In the genomic region with DNA sequence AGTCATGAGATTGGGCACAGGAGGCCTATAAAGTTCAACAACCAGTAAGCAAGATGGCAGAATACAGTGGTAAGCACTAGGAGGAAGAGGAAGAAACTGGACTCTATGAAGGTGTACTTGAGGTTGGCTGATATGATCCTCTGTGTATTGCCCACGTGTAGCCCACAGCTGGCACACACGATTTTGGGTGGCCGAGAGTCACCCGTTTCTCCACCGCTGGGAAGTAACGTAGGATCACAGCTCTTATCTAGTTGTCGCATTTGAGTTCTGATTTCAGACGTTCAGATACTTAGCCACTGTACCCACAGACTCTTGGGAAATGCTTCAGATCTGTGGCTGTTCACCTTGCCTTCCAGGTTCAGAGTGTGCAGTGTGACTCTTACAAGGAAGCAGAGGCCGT, we compare ENCODE assay signal across 9 mouse cellular contexts. TPM values are rescaled to one million over a fixed set of nuclear protein-coding genes. Genes with fewer than 3 reads are reported as not detected.
DNase-seq lines count a peak whose midpoint lies in the region; ATAC-seq and TF ChIP-seq lines count a peak whose summit lies in the region.
"Had no signal": no experiment of that assay in that cellular context is flagged by ENCODE, and none has a peak within 500 bp of the region (broad histone marks: within the 10 kb centered on the region; RNA-seq: fewer than 3 reads in every experiment).

No protein-coding gene starts in this region.

- TF ChIP-seq POLR2A in thymus, adult 2 months (IDR thresholded peaks at IDR 0.05; ENCODE audit: control insufficient read depth, extremely low read depth, insufficient read depth, low read length, poor library complexity): no peak

- H3K9me3 ChIP-seq in liver, embryonic 13.5 days (replicated peaks): no peaks in the 10 kb centered on the region

- H3K4me1 ChIP-seq in thymus, adult 2 months (replicated peaks; ENCODE audit: control insufficient read depth, insufficient read depth, low read length): peaks cover 20% of the 10 kb centered on the region
- H3K4me1 ChIP-seq in liver, embryonic 13.5 days (replicated peaks): peaks cover 47% of the 10 kb centered on the region

- no peaks in the 10 kb centered on the region for H3K36me3 ChIP-seq in thymus, adult 2 months (ENCODE audit: control insufficient read depth, insufficient read depth, low read length)
- H3K36me3 ChIP-seq in liver, embryonic 13.5 days: no peaks in the 10 kb centered on the region

- peak; percentile 20 for DNase-seq in cerebellum, adult 11-12 months
- DNase-seq in cerebellum, postnatal 14 days: no peak
- DNase-seq in thymus, adult 2 months: no peak
- no peak for DNase-seq in thymus, postnatal 0 days (ENCODE audit: low spot score)
- DNase-seq in liver, embryonic 13.5 days: no peak
- no peak for DNase-seq in embryo, embryonic 10.5 days (ENCODE audit: low spot score)
- DNase-seq in adrenal gland, postnatal 4 days (ENCODE audit: low spot score in 2 of 2): no peak

- no peak overlapping the region for H3K27ac ChIP-seq in thymus, adult 2 months (ENCODE audit: control insufficient read depth, insufficient read depth, low read length)
- peak overlapping the region; percentile 61; the same call in 1 of the 2 replicates for H3K27ac ChIP-seq in liver, embryonic 13.5 days

- no peak for TF ChIP-seq CTCF in thymus, adult 2 months (IDR thresholded peaks at IDR 0.05; ENCODE audit: borderline replicate concordance, control insufficient read depth, extremely low read depth, insufficient read depth, low read length, poor library complexity)

- WGBS in thymus, adult 2 months: 78% methylated on average over 9 of the region's 9 CpGs
- WGBS in liver, embryonic 13.5 days (ENCODE audit: insufficient replicate concordance): 28% methylated on average over 9 of the region's 9 CpGs

- H3K4me2 ChIP-seq in liver, embryonic 13.5 days: peak overlapping the region; percentile 92

- no peak for ATAC-seq in liver, embryonic 13.5 days (ENCODE audit: low read depth)
- no peak for ATAC-seq in activated CD4-positive, CD25-positive, alpha-beta regulatory T cell, adult 4 months

- H3K4me3 ChIP-seq in thymus, adult 2 months (ENCODE audit: control insufficient read depth, insufficient read depth, low read length): peak overlapping the region; percentile 77
- H3K4me3 ChIP-seq in liver, embryonic 13.5 days (replicated peaks): peak overlapping the region; percentile 86

- H3K27me3 ChIP-seq in thymus, adult 2 months (ENCODE audit: control insufficient read depth, insufficient read depth, low read length): no peaks in the 10 kb centered on the region
- H3K27me3 ChIP-seq in liver, embryonic 13.5 days: no peaks in the 10 kb centered on the region

- peak overlapping the region; percentile 84 for H3K9ac ChIP-seq in liver, embryonic 13.5 days

RNA-seq across cellular contexts. Expression of a gene that starts 0.9 kb away (rescaled TPM):
- polyA plus RNA-seq in thymus, adult 2 months (2012; rRNA removed): 11.9 and 12.1 TPM in 2 replicates
- 10.0 and 10.9 TPM in 2 replicates for polyA plus RNA-seq in thymus, postnatal 0 days (2015; fragmentation: Nextera tagmentation; extraction: Ambion mirVana)
- 5.7 and 6.5 TPM in 2 replicates for polyA plus RNA-seq in liver, embryonic 13.5 days (2015; fragmentation: Nextera tagmentation; extraction: Ambion mirVana)
- 100 to 1,000 TPM; 127 to 130 TPM for total RNA-seq in adrenal gland, postnatal 4 days (2021)
- 1 to 10 TPM; 1.8 to 2.0 TPM for polyA plus RNA-seq in activated CD4-positive, CD25-positive, alpha-beta regulatory T cell, adult 4 months (2017; shearing (Covaris generic))

RNA-seq across cellular contexts. Expression of a gene that starts 19.0 kb away (rescaled TPM):
- not detected in 2 replicates for polyA plus RNA-seq in thymus, adult 2 months (2012; rRNA removed)
- not detected in 2 replicates for polyA plus RNA-seq in thymus, postnatal 0 days (2015; fragmentation: Nextera tagmentation; extraction: Ambion mirVana)
- polyA plus RNA-seq in liver, embryonic 13.5 days (2015; fragmentation: Nextera tagmentation; extraction: Ambion mirVana): not detected in 2 replicates
- total RNA-seq in adrenal gland, postnatal 4 days (2021): not detected
- not detected for polyA plus RNA-seq in activated CD4-positive, CD25-positive, alpha-beta regulatory T cell, adult 4 months (2017; shearing (Covaris generic))
- total RNA-seq: hematopoietic stem cell, adult 5-6 weeks had no signal
